Mouse (Mus musculus) limb, embryonic 11.5 days (tissue): ENCODE data around the gene Mmd2. TPM values are rescaled to one million over a fixed set of nuclear protein-coding genes. Genes with fewer than 3 reads are reported as not detected.

Experiments
- ATAC-seq: fragments of 200-750 bp; cut with Nextera tagmentation; 2 replicates; pipeline ENCODE4 v1.8.0; 2017; ENCODE audit warnings: low read depth; ENCODE audit not compliant: insufficient number of reproducible peaks, low FRiP score, low TSS enrichment
- DNase-seq: peaks from one replicate; pipeline ENCODE4 v3.0.0-alpha.2; 2015; ENCODE audit warnings: low spot score
- H3K27ac ChIP-seq: fragments of 300-500 bp; sonication (generic); replicated peaks from 2 replicates; pipeline ENCODE4 v1.5.1; 2014; ENCODE audit warnings: low read depth, mild to moderate bottlenecking, low read length
- H3K27me3 ChIP-seq: fragments of 300-500 bp; sonication (generic); 2 replicates; pipeline ENCODE4 v1.6.1; 2014; ENCODE audit warnings: mild to moderate bottlenecking, low read length, mixed read lengths; ENCODE audit not compliant: control insufficient read depth, insufficient read depth
- H3K36me3 ChIP-seq: fragments of 300-500 bp; sonication (generic); 2 replicates; pipeline ENCODE4 v1.6.1; 2014; ENCODE audit warnings: mild to moderate bottlenecking, low read length, moderate library complexity, mixed read lengths; ENCODE audit not compliant: control insufficient read depth, insufficient read depth
- H3K4me1 ChIP-seq: fragments of 300-500 bp; sonication (generic); 2 replicates; pipeline ENCODE4 v1.6.1; 2014; ENCODE audit warnings: low read length, mixed read lengths; ENCODE audit not compliant: control insufficient read depth, insufficient read depth
- H3K4me2 ChIP-seq: fragments of 300-500 bp; sonication (generic); 2 replicates; pipeline ENCODE4 v1.6.1; 2014; ENCODE audit warnings: low read depth, mild to moderate bottlenecking, moderate library complexity; ENCODE audit not compliant: severe bottlenecking
- H3K4me3 ChIP-seq: fragments of 300-500 bp; sonication (generic); 2 replicates; pipeline ENCODE4 v1.5.1; 2014; ENCODE audit warnings: low read depth, low read length
- H3K9ac ChIP-seq: fragments of 300-500 bp; sonication (generic); 2 replicates; pipeline ENCODE4 v1.6.1; 2014; ENCODE audit warnings: mild to moderate bottlenecking, low read length
- H3K9me3 ChIP-seq: fragments of 300-500 bp; sonication (generic); 2 replicates; pipeline ENCODE4 v1.6.1; 2016; ENCODE audit warnings: low read length; ENCODE audit not compliant: control insufficient read depth
- WGBS: fragments of 180-500 bp; shearing (Covaris S2); extraction: QIAGEN DNeasy Blood & Tissue Kit; methylation state at CpG from one replicate; pipeline ENCODE4 v1.1.7; 2014; 5-methylcytosine and 5-hydroxymethylcytosine counted together
- polyA plus RNA-seq: library from polyadenylated mRNA; unstranded; fragments of >200 nt; fragmentation: Nextera tagmentation; extraction: Ambion mirVana; gene quantifications from 2 replicates; pipeline ENCODE4 v1.2.1, GENCODE M21; 2014

Gene Mmd2
- polyA plus RNA-seq, result 0.59 and 0.74 TPM in 2 replicates

DNA sequence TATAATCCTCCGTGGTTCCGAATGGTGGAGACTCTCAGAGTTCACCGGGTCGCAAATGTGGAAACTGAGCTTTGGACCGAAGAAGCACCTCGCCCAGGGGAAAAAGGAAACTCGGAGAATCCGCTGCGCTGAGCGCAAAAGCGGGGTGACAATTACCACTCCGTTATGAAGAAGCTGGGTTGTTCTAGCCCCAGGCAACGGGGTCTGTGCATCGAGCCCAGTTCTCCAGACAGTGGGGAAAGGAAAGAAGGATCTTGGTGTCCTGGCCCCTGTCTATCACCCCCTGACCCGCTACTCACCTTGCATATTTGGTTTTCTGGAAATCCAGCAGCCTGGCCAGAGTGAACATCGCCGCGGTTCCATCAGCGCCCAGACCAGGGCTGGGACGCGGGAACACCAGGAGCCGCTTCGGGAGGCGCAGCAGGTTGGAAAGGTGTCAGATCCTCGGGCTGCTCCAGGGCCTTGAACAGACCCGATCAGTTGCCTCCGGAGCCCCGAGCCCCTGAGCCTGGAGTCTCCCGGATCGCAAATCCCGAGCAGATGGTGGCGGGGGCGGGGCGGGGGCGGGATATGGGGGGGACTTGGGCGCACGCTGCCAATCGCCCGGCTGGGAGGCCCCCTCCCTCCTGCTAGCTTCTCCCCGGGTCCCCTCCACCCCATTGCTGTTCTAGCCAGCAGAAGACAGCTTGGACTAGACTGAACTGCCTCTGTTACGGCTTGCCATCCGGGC lies at the start of gene Mmd2:
TSS of gene Mmd2 (minus strand) at position 542 of the 730 bp plus-strand sequence.
- Histone ChIP-seq H3K27me3 (peaks cover 3% of the 10 kb centered on the region; the same call in 1 of the 2 replicates), H3K9me3 (no peaks in the 10 kb centered on the region), H3K4me3 (peak within 1 kb of the TSS; percentile 37), H3K9ac (peak within 1 kb of the TSS; percentile 43; the same call in 1 of the 2 replicates), H3K4me2 (peak within 1 kb of the TSS; percentile 74), H3K27ac (no peak within 1 kb of the TSS), H3K36me3 (no peaks in the 10 kb centered on the region), H3K4me1 (peaks cover 3% of the 10 kb centered on the region; the same call in 1 of the 2 replicates)
- DNase-seq, result peak; percentile 53
- 5% methylated on average over 35 of the region's 42 CpGs for WGBS
- ATAC-seq, result peak; percentile 39; the same call in 1 of the 2 replicates

DNA sequence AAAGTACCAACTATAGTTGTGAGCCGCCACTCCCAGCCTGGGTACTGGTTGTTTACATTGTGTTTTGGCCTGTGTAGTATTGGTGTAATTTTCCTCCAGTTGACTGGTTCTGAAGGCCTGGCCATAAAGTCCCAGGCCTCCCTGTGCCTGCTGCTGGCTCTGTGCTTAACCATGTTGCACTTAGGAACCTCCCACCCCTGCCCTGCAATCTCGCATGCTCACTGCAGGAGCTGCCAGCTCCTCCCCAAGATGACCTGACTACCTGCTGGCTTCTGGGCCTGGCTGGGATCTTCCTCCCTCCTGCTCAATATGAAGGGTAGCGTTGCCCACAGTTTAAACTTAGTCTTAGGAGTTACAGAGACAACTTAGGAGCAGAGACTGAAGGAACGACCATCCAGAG lies 43.7 kb upstream of the Mmd2 start:
- no peak overlapping the region for H3K4me2 ChIP-seq
- ATAC-seq (no peak), DNase-seq (no peak)
- H3K9ac ChIP-seq, result no peak overlapping the region
- no peaks in the 10 kb centered on the region for H3K9me3 ChIP-seq
- no peaks in the 10 kb centered on the region for H3K27me3 ChIP-seq
- peaks cover 5% of the 10 kb centered on the region; the same call in 1 of the 2 replicates for H3K4me1 ChIP-seq
- no peak overlapping the region for H3K27ac ChIP-seq
- peaks cover 2% of the 10 kb centered on the region; the same call in 1 of the 2 replicates for H3K36me3 ChIP-seq
- H3K4me3 ChIP-seq, result no peak overlapping the region
- 64% methylated on average over 4 of the region's 4 CpGs for WGBS

DNA sequence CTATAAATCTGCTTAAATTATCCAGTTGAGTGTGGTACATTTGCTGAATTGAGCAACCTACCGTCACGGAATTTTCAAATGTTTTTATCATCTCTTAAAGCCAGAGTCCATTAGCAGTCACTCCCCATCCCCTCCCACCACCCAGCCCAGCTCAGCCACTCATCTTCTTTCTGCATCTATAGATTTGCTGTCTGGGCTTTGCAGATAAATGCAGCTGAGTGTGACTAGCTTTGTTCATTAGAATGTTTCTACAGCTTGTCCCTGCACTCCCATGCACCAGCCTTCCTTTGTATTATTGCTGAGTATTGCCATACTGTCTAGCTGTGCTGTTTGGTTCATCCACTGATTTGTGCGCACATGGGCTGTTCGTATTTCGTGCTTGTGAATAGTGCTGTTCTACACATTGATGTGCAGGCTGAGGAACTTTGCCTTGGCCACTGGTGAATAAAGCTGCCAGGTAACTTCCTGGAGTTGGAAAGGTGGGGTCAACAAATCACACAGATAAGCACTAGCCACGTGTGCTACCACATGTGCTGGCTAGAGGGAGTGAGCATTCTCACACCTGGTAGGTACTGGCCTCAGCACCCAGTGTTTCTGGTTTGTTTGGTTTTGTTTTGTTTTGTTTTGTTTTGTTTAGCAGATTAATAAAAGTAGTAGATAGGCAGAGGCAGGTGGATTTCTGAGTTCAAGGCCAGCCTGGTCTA lies 42.3 kb upstream of the Mmd2 start:
- no peaks in the 10 kb centered on the region for H3K27me3 ChIP-seq
- no peak overlapping the region for H3K27ac ChIP-seq
- H3K4me3 ChIP-seq, result no peak overlapping the region
- H3K9me3 ChIP-seq, result no peaks in the 10 kb centered on the region
- DNase-seq (no peak), ATAC-seq (no peak)
- 82% methylated on average over 6 of the region's 6 CpGs for WGBS
- H3K9ac ChIP-seq, result no peak overlapping the region
- no peak overlapping the region for H3K4me2 ChIP-seq
- H3K4me1 ChIP-seq, result peaks cover 5% of the 10 kb centered on the region; the same call in 1 of the 2 replicates
- H3K36me3 ChIP-seq, result no peaks in the 10 kb centered on the region; the same call in 1 of the 2 replicates

DNA sequence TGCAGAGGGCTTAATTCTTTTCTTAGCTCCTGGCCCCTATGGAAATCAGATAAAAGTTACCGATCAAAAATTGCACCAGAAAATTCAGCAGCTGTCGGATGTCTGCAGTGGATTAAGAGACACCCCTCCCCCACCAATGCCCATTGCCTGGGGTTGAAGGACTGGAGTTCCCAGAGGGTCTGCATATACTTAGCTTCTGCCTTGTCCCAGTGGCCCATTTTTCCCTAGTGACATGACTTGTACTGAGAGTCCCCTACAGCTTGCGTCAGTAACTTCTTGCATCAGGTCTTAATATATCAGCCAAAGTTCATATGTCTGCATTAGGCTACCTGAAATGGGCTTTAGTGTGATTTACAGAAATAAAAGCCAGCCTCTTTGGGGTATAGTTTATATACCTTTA lies 41.8 kb upstream of the Mmd2 start:
- ATAC-seq (no peak), DNase-seq (no peak)
- H3K9me3 ChIP-seq, result no peaks in the 10 kb centered on the region
- H3K27me3 ChIP-seq, result no peaks in the 10 kb centered on the region
- H3K9ac ChIP-seq, result no peak overlapping the region
- WGBS, result 69% methylated on average over 3 of the region's 3 CpGs
- H3K4me3 ChIP-seq, result no peak overlapping the region
- no peak overlapping the region for H3K4me2 ChIP-seq
- H3K36me3 ChIP-seq, result no peaks in the 10 kb centered on the region; the same call in 1 of the 2 replicates
- no peak overlapping the region for H3K27ac ChIP-seq
- H3K4me1 ChIP-seq, result peaks cover 5% of the 10 kb centered on the region; the same call in 1 of the 2 replicates

DNA sequence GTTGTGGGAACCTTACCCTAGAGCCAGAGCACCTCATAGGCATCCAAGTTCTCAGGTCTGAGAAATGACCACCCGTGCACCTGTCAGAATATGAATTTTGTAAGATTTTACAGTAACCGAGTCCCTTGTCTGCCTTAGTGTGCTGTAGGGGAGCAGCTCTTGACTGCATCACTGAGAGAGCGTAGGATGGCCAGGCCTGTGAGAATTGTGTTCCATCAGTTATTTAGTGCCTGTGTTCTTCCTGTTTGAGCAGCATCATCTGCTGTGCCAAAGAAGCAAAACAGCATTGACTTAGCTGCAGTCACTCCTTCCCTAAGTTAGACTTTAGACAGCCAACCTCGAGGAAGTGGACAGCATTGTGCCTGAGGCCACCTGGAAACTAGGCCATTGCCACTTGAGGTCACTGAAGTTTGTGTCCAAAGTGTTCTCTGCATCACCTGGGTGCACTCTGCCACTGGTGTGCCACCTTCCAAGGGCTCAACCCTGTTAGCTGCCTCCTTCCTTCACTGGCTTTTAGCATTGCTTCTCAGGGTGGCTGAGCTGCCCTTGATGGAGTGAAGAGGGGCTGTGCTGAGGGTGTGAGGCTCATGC lies 41.0 kb upstream of the Mmd2 start:
- Histone ChIP-seq H3K9ac (no peak overlapping the region), H3K9me3 (no peaks in the 10 kb centered on the region), H3K27me3 (no peaks in the 10 kb centered on the region), H3K36me3 (no peaks in the 10 kb centered on the region; the same call in 1 of the 2 replicates), H3K27ac (no peak overlapping the region), H3K4me1 (peaks cover 5% of the 10 kb centered on the region; the same call in 1 of the 2 replicates), H3K4me3 (no peak overlapping the region), H3K4me2 (no peak overlapping the region)
- ATAC-seq, result no peak
- 92% methylated on average over 4 of the region's 4 CpGs for WGBS
- DNase-seq, result no peak

DNA sequence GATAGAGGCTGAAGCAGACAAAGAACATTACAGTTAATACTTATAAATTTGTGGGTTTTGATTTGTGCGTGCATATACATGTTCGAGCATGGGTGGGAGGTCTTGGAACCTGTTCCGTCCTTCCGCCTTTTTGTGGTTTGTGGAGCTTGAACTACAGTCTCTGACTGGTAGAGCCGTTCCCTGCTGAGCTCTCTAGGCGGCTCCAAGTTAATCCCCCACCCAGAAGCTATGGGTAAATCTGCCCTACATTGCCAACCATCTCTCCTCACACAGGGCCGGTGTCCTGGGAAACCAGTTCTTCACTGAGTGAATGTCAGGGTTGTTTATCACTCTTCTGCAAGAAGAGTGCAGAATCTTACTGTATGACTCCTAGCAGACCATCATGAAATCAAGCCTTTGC lies 39.6 kb upstream of the Mmd2 start:
- Histone ChIP-seq H3K4me2 (no peak overlapping the region), H3K27ac (no peak overlapping the region), H3K9me3 (no peaks in the 10 kb centered on the region), H3K4me1 (peaks cover 5% of the 10 kb centered on the region; the same call in 1 of the 2 replicates), H3K36me3 (no peaks in the 10 kb centered on the region; the same call in 1 of the 2 replicates), H3K9ac (no peak overlapping the region), H3K27me3 (no peaks in the 10 kb centered on the region), H3K4me3 (no peak overlapping the region)
- ATAC-seq, result no peak
- DNase-seq, result no peak
- WGBS, result 85% methylated on average over 7 of the region's 7 CpGs

DNA sequence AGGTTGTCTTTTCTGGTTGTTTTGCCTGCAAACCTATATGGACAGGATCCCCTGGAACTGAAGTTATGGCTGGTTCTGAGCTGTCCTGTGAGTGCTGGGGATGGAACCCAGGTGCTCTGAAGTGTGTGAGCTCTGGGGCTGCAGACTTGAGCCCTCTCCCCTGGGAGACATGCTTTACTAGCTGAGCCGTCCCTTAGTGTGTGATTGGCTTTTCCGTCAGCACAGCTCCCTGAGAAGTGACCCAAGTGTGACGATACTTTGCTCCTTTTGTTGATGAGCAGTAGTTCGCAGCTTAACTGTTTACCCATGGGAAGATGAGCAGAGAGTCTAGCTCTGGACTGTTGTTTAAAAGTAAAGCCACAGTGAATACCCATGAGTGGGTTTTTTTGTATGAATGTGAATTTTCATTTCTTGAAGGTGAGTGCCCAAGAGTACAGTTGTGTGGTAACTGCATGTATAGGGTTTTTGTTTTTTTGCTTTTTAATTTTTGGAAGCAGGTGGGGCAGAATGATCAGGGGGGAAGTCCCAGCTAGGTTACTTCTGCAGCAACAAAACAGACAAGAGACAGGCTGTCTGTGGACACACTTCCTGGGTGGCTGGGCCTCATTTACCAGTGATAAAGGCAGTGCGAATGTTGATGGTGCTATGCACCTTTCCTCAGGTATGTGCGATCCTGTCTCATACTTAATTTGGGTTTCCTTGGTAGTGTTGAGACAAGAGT lies 32.9 kb upstream of the Mmd2 start:
- no peak for ATAC-seq
- Histone ChIP-seq H3K4me2 (no peak overlapping the region), H3K36me3 (no peaks in the 10 kb centered on the region; the same call in 1 of the 2 replicates), H3K4me1 (no peaks in the 10 kb centered on the region), H3K4me3 (no peak overlapping the region), H3K9me3 (no peaks in the 10 kb centered on the region), H3K27me3 (no peaks in the 10 kb centered on the region), H3K27ac (no peak overlapping the region), H3K9ac (no peak overlapping the region)
- 89% methylated on average over 6 of the region's 6 CpGs for WGBS
- no peak for DNase-seq

DNA sequence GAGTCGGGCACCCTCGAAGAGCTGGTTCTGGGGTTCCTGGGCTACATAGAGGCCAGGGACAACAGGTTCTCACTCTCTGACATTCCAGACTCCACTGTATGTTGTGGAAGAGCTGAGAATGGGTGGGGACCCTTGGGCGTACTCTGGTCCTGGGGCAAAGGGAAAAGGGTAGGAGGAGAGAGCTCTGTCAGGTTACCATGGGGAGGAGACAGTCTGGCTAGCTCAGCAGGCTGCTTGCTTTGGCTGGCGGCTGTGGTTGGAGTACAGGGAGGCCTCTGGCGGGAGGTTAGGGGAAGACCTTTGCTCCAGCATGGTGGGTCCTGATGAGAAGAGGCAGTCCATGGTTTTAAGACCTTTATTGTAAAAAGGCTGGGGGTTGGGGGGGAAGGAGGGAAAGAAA lies 31.5 kb upstream of the Mmd2 start:
- DNase-seq (no peak), ATAC-seq (no peak)
- Histone ChIP-seq H3K4me3 (no peak overlapping the region), H3K27ac (no peak overlapping the region), H3K27me3 (no peaks in the 10 kb centered on the region), H3K9ac (no peak overlapping the region), H3K36me3 (no peaks in the 10 kb centered on the region; the same call in 1 of the 2 replicates), H3K9me3 (no peaks in the 10 kb centered on the region), H3K4me1 (no peaks in the 10 kb centered on the region), H3K4me2 (no peak overlapping the region)
- WGBS, result 88% methylated on average over 5 of the region's 5 CpGs
